Mouse (Mus musculus): ENCODE results near the gene Vat1l.
A peak's percentile ranks its signal among the peaks of the same experiment; 100 is the strongest.

The Vat1l gene

GRCm38 (mm10) chr8:114298253-114298652 lies 92.8 kb downstream of the Vat1l start:
- DNase-seq (ENCODE audit: low read depth), result no peak

- no peak for DNase-seq (ENCODE audit: low read depth)
These were observed 94.7 kb downstream of the Vat1l start for GRCm38 (mm10) chr8:114300072-114300471.

- no peak for DNase-seq (ENCODE audit: low read depth)
These were observed 100.9 kb downstream of the Vat1l start for GRCm38 (mm10) chr8:114306296-114306695.

GRCm38 (mm10) chr8:114314669-114315325 lies 109.4 kb downstream of the Vat1l start:
- no peak for DNase-seq (ENCODE audit: low read depth)

GRCm38 (mm10) chr8:114318161-114318560 lies 112.7 kb downstream of the Vat1l start:
- DNase-seq (ENCODE audit: low read depth), result no peak

GRCm38 (mm10) chr8:114322096-114322495 lies 116.7 kb downstream of the Vat1l start:
- no peak for DNase-seq (ENCODE audit: low read depth)

- no peak for DNase-seq (ENCODE audit: low read depth)
These were observed 126.5 kb downstream of the Vat1l start for GRCm38 (mm10) chr8:114331928-114332327.

- no peak for DNase-seq (ENCODE audit: low read depth)
These were observed 127.5 kb downstream of the Vat1l start for GRCm38 (mm10) chr8:114332949-114333348.

- no peak for DNase-seq (ENCODE audit: low read depth)
These were observed 130.3 kb downstream of the Vat1l start for GRCm38 (mm10) chr8:114335721-114336120.

- no peak for DNase-seq (ENCODE audit: low read depth)
These were observed 136.9 kb downstream of the Vat1l start for GRCm38 (mm10) chr8:114342276-114342675.

GRCm38 (mm10) chr8:114344789-114345188 lies 139.4 kb downstream of the Vat1l start:
- no peak for DNase-seq (ENCODE audit: low read depth)

GRCm38 (mm10) chr8:114346045-114346444 lies 140.6 kb downstream of the Vat1l start:
- no peak for DNase-seq (ENCODE audit: low read depth)

GRCm38 (mm10) chr8:114351643-114352427 lies 146.4 kb downstream of the Vat1l start:
- peak; percentile 6 for DNase-seq (ENCODE audit: low read depth)

GRCm38 (mm10) chr8:114360506-114360905 lies 155.1 kb downstream of the Vat1l start:
- DNase-seq (ENCODE audit: low read depth), result no peak

- DNase-seq (ENCODE audit: low read depth), result no peak
These were observed 157.8 kb downstream of the Vat1l start for GRCm38 (mm10) chr8:114363167-114363566.

- no peak for DNase-seq (ENCODE audit: low read depth)
These were observed 158.2 kb downstream of the Vat1l start for GRCm38 (mm10) chr8:114363656-114364055.

GRCm38 (mm10) chr8:114369038-114369976 lies 163.9 kb downstream of the Vat1l start:
- DNase-seq (ENCODE audit: low read depth), result peak; percentile 46

- DNase-seq (ENCODE audit: low read depth), result no peak
These were observed 169.0 kb downstream of the Vat1l start for GRCm38 (mm10) chr8:114374390-114374789.

- no peak for DNase-seq (ENCODE audit: low read depth)
These were observed 178.8 kb downstream of the Vat1l start for GRCm38 (mm10) chr8:114384189-114384588.

GRCm38 (mm10) chr8:114387494-114387893 lies 182.1 kb downstream of the Vat1l start:
- DNase-seq (ENCODE audit: low read depth), result no peak

- DNase-seq (ENCODE audit: low read depth), result peak; percentile 10
These were observed 185.2 kb downstream of the Vat1l start for GRCm38 (mm10) chr8:114390465-114391254.

GRCm38 (mm10) chr8:114398326-114398725 lies 192.9 kb downstream of the Vat1l start:
- DNase-seq (ENCODE audit: low read depth), result no peak

All from naive thymus-derived CD4-positive, alpha-beta T cell, adult 2 months (primary cell).